12 mouse cellular contexts compared by ENCODE assay signal in genomic region chr10:76416811-76417210, GRCm38 (mm10). TPM values are rescaled to one million over a fixed set of nuclear protein-coding genes. Genes with fewer than 3 reads are reported as not detected.
DNase-seq lines count a peak whose midpoint lies in the region; ATAC-seq and TF ChIP-seq lines count a peak whose summit lies in the region.
"Had no signal": no experiment of that assay in that cellular context is flagged by ENCODE, and none has a peak within 500 bp of the region (broad histone marks: within the 10 kb centered on the region; RNA-seq: fewer than 3 reads in every experiment).

No protein-coding gene starts in this region.

- H3K9ac ChIP-seq in embryonic facial prominence, embryonic 14.5 days (ENCODE audit: low read depth, low read length): no peak overlapping the region
- 0 out of 2 replicates have a peak overlapping the region, but pooled peaks have one; percentile 20 for H3K9ac ChIP-seq in heart, embryonic 15.5 days
- no peak overlapping the region for H3K9ac ChIP-seq in liver, postnatal 0 days (replicated peaks)
- no peak overlapping the region for H3K9ac ChIP-seq in midbrain, embryonic 16.5 days (ENCODE audit: low read depth, low read length)
- no peak overlapping the region for H3K9ac ChIP-seq in intestine, embryonic 15.5 days
- H3K9ac ChIP-seq: limb, embryonic 15.5 days had no signal

- H3K27me3 ChIP-seq in embryonic facial prominence, embryonic 14.5 days (replicated peaks; ENCODE audit: control insufficient read depth, insufficient read depth, low read length): no peaks in the 10 kb centered on the region
- no peaks in the 10 kb centered on the region for H3K27me3 ChIP-seq in embryonic facial prominence, embryonic 10.5 days (replicated peaks; ENCODE audit: low read depth, poor library complexity, severe bottlenecking)
- no peaks in the 10 kb centered on the region for H3K27me3 ChIP-seq in heart, embryonic 15.5 days
- no peaks in the 10 kb centered on the region for H3K27me3 ChIP-seq in liver, postnatal 0 days (ENCODE audit: insufficient read depth, low read length)
- H3K27me3 ChIP-seq in midbrain, embryonic 16.5 days (ENCODE audit: control insufficient read depth, insufficient read depth, low read depth, low read length): no peaks in the 10 kb centered on the region
- H3K27me3 ChIP-seq in intestine, embryonic 15.5 days (replicated peaks): no peaks in the 10 kb centered on the region
- H3K27me3 ChIP-seq: limb, embryonic 15.5 days had no signal

- no peak for TF ChIP-seq EP300 in liver, postnatal 0 days (IDR thresholded peaks at IDR 0.05; ENCODE audit: low read depth)

- no peaks in the 10 kb centered on the region for H3K9me3 ChIP-seq in embryonic facial prominence, embryonic 14.5 days (ENCODE audit: control insufficient read depth, low read length)
- H3K9me3 ChIP-seq in embryonic facial prominence, embryonic 10.5 days: no peaks in the 10 kb centered on the region
- H3K9me3 ChIP-seq in heart, embryonic 15.5 days (replicated peaks): no peaks in the 10 kb centered on the region
- H3K9me3 ChIP-seq in liver, postnatal 0 days (ENCODE audit: low read length): no peaks in the 10 kb centered on the region
- H3K9me3 ChIP-seq in midbrain, embryonic 16.5 days (replicated peaks; ENCODE audit: control insufficient read depth, low read length, poor library complexity, severe bottlenecking): no peaks in the 10 kb centered on the region
- H3K9me3 ChIP-seq in intestine, embryonic 15.5 days: no peaks in the 10 kb centered on the region
- H3K9me3 ChIP-seq: limb, embryonic 15.5 days had no signal

- no peak for ATAC-seq in embryonic facial prominence, embryonic 14.5 days (ENCODE audit: low read depth)
- peak; percentile 89 for ATAC-seq in heart, embryonic 15.5 days (replicated peaks; ENCODE audit: insufficient number of reproducible peaks, insufficient read depth, low FRiP score, low read depth)
- no peak for ATAC-seq in liver, postnatal 0 days
- no peak for ATAC-seq in midbrain, embryonic 16.5 days
- ATAC-seq in intestine, embryonic 15.5 days: no peak

- H3K27ac ChIP-seq in embryonic facial prominence, embryonic 14.5 days (replicated peaks; ENCODE audit: low read depth, low read length): 0 out of 2 replicates have a peak overlapping the region, but pooled peaks have one; percentile 6
- no peak overlapping the region for H3K27ac ChIP-seq in embryonic facial prominence, embryonic 10.5 days (replicated peaks)
- H3K27ac ChIP-seq in heart, embryonic 15.5 days: peak overlapping the region; percentile 93
- H3K27ac ChIP-seq in olfactory bulb, adult 2 months (ENCODE audit: insufficient read depth, low read depth, low read length): peak overlapping the region; percentile 18; the same call in 1 of the 2 replicates
- H3K27ac ChIP-seq in liver, postnatal 0 days (ENCODE audit: low read depth): no peak overlapping the region
- no peak overlapping the region for H3K27ac ChIP-seq in midbrain, embryonic 16.5 days (ENCODE audit: low read length)
- no peak overlapping the region for H3K27ac ChIP-seq in intestine, embryonic 15.5 days
- H3K27ac ChIP-seq: limb, embryonic 15.5 days had no signal

- no peaks in the 10 kb centered on the region for H3K4me1 ChIP-seq in embryonic facial prominence, embryonic 14.5 days (ENCODE audit: control insufficient read depth, insufficient read depth, low read length)
- no peaks in the 10 kb centered on the region for H3K4me1 ChIP-seq in embryonic facial prominence, embryonic 10.5 days
- H3K4me1 ChIP-seq in heart, embryonic 15.5 days (replicated peaks): peaks cover 5% of the 10 kb centered on the region
- H3K4me1 ChIP-seq in olfactory bulb, adult 2 months (ENCODE audit: control insufficient read depth, insufficient read depth, low read length): peaks cover 9% of the 10 kb centered on the region
- no peaks in the 10 kb centered on the region for H3K4me1 ChIP-seq in liver, postnatal 0 days (ENCODE audit: insufficient read depth)
- no peaks in the 10 kb centered on the region for H3K4me1 ChIP-seq in midbrain, embryonic 16.5 days (ENCODE audit: control insufficient read depth, insufficient read depth, low read length)
- no peaks in the 10 kb centered on the region for H3K4me1 ChIP-seq in intestine, embryonic 15.5 days (replicated peaks)
- H3K4me1 ChIP-seq: limb, embryonic 15.5 days had no signal

- peak; percentile 12 for DNase-seq in embryonic facial prominence, embryonic 14.5 days (ENCODE audit: low spot score)
- no peak for DNase-seq in embryonic facial prominence, embryonic 10.5 days (ENCODE audit: low spot score)
- DNase-seq in frontal cortex, adult 2 months (ENCODE audit: extremely low spot score in 1 of 2, low spot score in 1 of 2): peak; percentile 34 to 50
- no peak for DNase-seq in liver, postnatal 0 days

- H3K36me3 ChIP-seq in embryonic facial prominence, embryonic 14.5 days (ENCODE audit: control insufficient read depth, insufficient read depth, low read length): peaks cover 89% of the 10 kb centered on the region
- peaks cover 100% of the 10 kb centered on the region for H3K36me3 ChIP-seq in embryonic facial prominence, embryonic 10.5 days (replicated peaks)
- H3K36me3 ChIP-seq in heart, embryonic 15.5 days: peaks cover 71% of the 10 kb centered on the region
- peaks cover 80% of the 10 kb centered on the region for H3K36me3 ChIP-seq in liver, postnatal 0 days (replicated peaks; ENCODE audit: insufficient read depth, low read length)
- peaks cover 25% of the 10 kb centered on the region for H3K36me3 ChIP-seq in midbrain, embryonic 16.5 days (ENCODE audit: control insufficient read depth, insufficient read depth, low read length)
- peaks cover 49% of the 10 kb centered on the region for H3K36me3 ChIP-seq in intestine, embryonic 15.5 days

- TF ChIP-seq POLR2A in olfactory bulb, adult 2 months (IDR thresholded peaks at IDR 0.05; ENCODE audit: insufficient read depth, low read depth, low read length): no peak

- no peak for TF ChIP-seq CTCF in olfactory bulb, adult 2 months (IDR thresholded peaks at IDR 0.05; ENCODE audit: insufficient read depth, low read depth, low read length)
- no peak for TF ChIP-seq CTCF in liver, postnatal 0 days (IDR thresholded peaks at IDR 0.05; ENCODE audit: low read depth)

- no peak overlapping the region for H3K4me2 ChIP-seq in embryonic facial prominence, embryonic 14.5 days (ENCODE audit: low read depth, low read length)
- 0 out of 2 replicates have a peak overlapping the region, but pooled peaks have one; percentile 14 for H3K4me2 ChIP-seq in heart, embryonic 15.5 days
- no peak overlapping the region for H3K4me2 ChIP-seq in liver, postnatal 0 days (ENCODE audit: low read depth, low read length)
- H3K4me2 ChIP-seq in midbrain, embryonic 16.5 days (ENCODE audit: low read length): no peak overlapping the region
- H3K4me2 ChIP-seq in intestine, embryonic 15.5 days (replicated peaks): no peak overlapping the region
- H3K4me2 ChIP-seq: limb, embryonic 15.5 days had no signal

- whole genome bisulfite sequencing in embryonic facial prominence, embryonic 14.5 days: 90% methylated on average over 12 of the region's 12 CpGs
- 89% methylated on average over 12 of the region's 12 CpGs for WGBS in embryonic facial prominence, embryonic 10.5 days
- WGBS in heart, embryonic 15.5 days: 52% methylated on average over 12 of the region's 12 CpGs
- WGBS in olfactory bulb, adult 2 months: 73% methylated on average over 12 of the region's 12 CpGs
- WGBS in liver, postnatal 0 days (ENCODE audit: insufficient replicate concordance): 90% methylated on average over 12 of the region's 12 CpGs
- 84% methylated on average over 12 of the region's 12 CpGs for WGBS in midbrain, embryonic 16.5 days
- WGBS in intestine, embryonic 15.5 days: 95% methylated on average over 12 of the region's 12 CpGs

- no peak overlapping the region for H3K4me3 ChIP-seq in embryonic facial prominence, embryonic 14.5 days (ENCODE audit: low read depth, low read length)
- no peak overlapping the region for H3K4me3 ChIP-seq in embryonic facial prominence, embryonic 10.5 days
- H3K4me3 ChIP-seq in heart, embryonic 15.5 days: no peak overlapping the region
- no peak overlapping the region for H3K4me3 ChIP-seq in olfactory bulb, adult 2 months (ENCODE audit: insufficient read depth, low read depth, low read length)
- no peak overlapping the region for H3K4me3 ChIP-seq in liver, postnatal 0 days (ENCODE audit: low read depth, low read length)
- no peak overlapping the region for H3K4me3 ChIP-seq in midbrain, embryonic 16.5 days (ENCODE audit: low read depth, low read length)
- H3K4me3 ChIP-seq in intestine, embryonic 15.5 days (replicated peaks): no peak overlapping the region
- H3K4me3 ChIP-seq: limb, embryonic 15.5 days had no signal

RNA-seq across cellular contexts. Expression of gene AC141477.1, which starts 23.4 kb away (rescaled TPM):
- polyA plus RNA-seq in embryonic facial prominence, embryonic 14.5 days (2014; fragmentation: Nextera tagmentation; extraction: Ambion mirVana): not detected in 2 replicates
- 2.6 TPM in 1 of 2 replicates, not detected in the other for polyA plus RNA-seq in embryonic facial prominence, embryonic 10.5 days (2016; fragmentation: Nextera tagmentation; extraction: Ambion mirVana)
- not detected in 2 replicates for polyA plus RNA-seq in frontal cortex, adult 2 months (2012; rRNA removed)
- polyA plus RNA-seq in heart, embryonic 15.5 days (2015; fragmentation: Nextera tagmentation; extraction: Ambion mirVana): not detected in 2 replicates
- not detected in 2 replicates for polyA plus RNA-seq in olfactory bulb, adult 2 months (2012; ENCODE audit: insufficient read depth, insufficient read length, low replicate concordance, missing spikeins)
- polyA plus RNA-seq in liver, postnatal 0 days (2015; fragmentation: Nextera tagmentation; extraction: Ambion mirVana): 1.2 TPM in 1 of 2 replicates, not detected in the other
- not detected in 2 replicates for polyA plus RNA-seq in midbrain, embryonic 16.5 days (2015; fragmentation: Nextera tagmentation; extraction: Ambion mirVana)
- polyA plus RNA-seq in intestine, embryonic 15.5 days (2015; fragmentation: Nextera tagmentation; extraction: Ambion mirVana): 2.0 TPM in 1 of 2 replicates, not detected in the other
- polyA plus RNA-seq: forebrain, embryonic 11.5 days; intestine, embryonic 14.5 days; limb, embryonic 15.5 days; small intestine, adult 2 months had no signal

RNA-seq across cellular contexts. Expression of gene Pcnt, which starts 25.8 kb away (rescaled TPM):
- polyA plus RNA-seq in embryonic facial prominence, embryonic 14.5 days (2014; fragmentation: Nextera tagmentation; extraction: Ambion mirVana): 17.5 and 19.1 TPM in 2 replicates
- 23.8 and 25.5 TPM in 2 replicates for polyA plus RNA-seq in embryonic facial prominence, embryonic 10.5 days (2016; fragmentation: Nextera tagmentation; extraction: Ambion mirVana)
- polyA plus RNA-seq in frontal cortex, adult 2 months (2012; rRNA removed): 22.8 and 24.3 TPM in 2 replicates
- polyA plus RNA-seq in heart, embryonic 15.5 days (2015; fragmentation: Nextera tagmentation; extraction: Ambion mirVana): 9.9 and 11.9 TPM in 2 replicates
- not detected in 2 replicates for polyA plus RNA-seq in olfactory bulb, adult 2 months (2012; ENCODE audit: insufficient read depth, insufficient read length, low replicate concordance, missing spikeins)
- polyA plus RNA-seq in liver, postnatal 0 days (2015; fragmentation: Nextera tagmentation; extraction: Ambion mirVana): 4.5 and 5.4 TPM in 2 replicates
- 6.5 and 7.0 TPM in 2 replicates for polyA plus RNA-seq in midbrain, embryonic 16.5 days (2015; fragmentation: Nextera tagmentation; extraction: Ambion mirVana)
- polyA plus RNA-seq in intestine, embryonic 15.5 days (2015; fragmentation: Nextera tagmentation; extraction: Ambion mirVana): 11.2 and 11.7 TPM in 2 replicates

RNA-seq across cellular contexts. Expression of gene 2610028H24Rik, which starts 32.1 kb away (rescaled TPM):
- polyA plus RNA-seq in embryonic facial prominence, embryonic 14.5 days (2014; fragmentation: Nextera tagmentation; extraction: Ambion mirVana): 0.25 and 2.2 TPM in 2 replicates
- polyA plus RNA-seq in embryonic facial prominence, embryonic 10.5 days (2016; fragmentation: Nextera tagmentation; extraction: Ambion mirVana): not detected in 2 replicates
- polyA plus RNA-seq in frontal cortex, adult 2 months (2012; rRNA removed): not detected in 2 replicates
- polyA plus RNA-seq in heart, embryonic 15.5 days (2015; fragmentation: Nextera tagmentation; extraction: Ambion mirVana): 0.09 TPM in 1 of 2 replicates, not detected in the other
- polyA plus RNA-seq in olfactory bulb, adult 2 months (2012; ENCODE audit: insufficient read depth, insufficient read length, low replicate concordance, missing spikeins): not detected in 2 replicates
- polyA plus RNA-seq in liver, postnatal 0 days (2015; fragmentation: Nextera tagmentation; extraction: Ambion mirVana): not detected in 2 replicates
- not detected in 2 replicates for polyA plus RNA-seq in midbrain, embryonic 16.5 days (2015; fragmentation: Nextera tagmentation; extraction: Ambion mirVana)
- polyA plus RNA-seq in intestine, embryonic 15.5 days (2015; fragmentation: Nextera tagmentation; extraction: Ambion mirVana): not detected in 2 replicates
- polyA plus RNA-seq: forebrain, embryonic 11.5 days; intestine, embryonic 14.5 days; limb, embryonic 15.5 days; small intestine, adult 2 months had no signal

RNA-seq across cellular contexts. Expression of gene Mcm3ap, which starts 51.9 kb away (rescaled TPM):
- polyA plus RNA-seq in embryonic facial prominence, embryonic 14.5 days (2014; fragmentation: Nextera tagmentation; extraction: Ambion mirVana): 53.1 and 63.3 TPM in 2 replicates
- polyA plus RNA-seq in embryonic facial prominence, embryonic 10.5 days (2016; fragmentation: Nextera tagmentation; extraction: Ambion mirVana): 85.6 and 87.1 TPM in 2 replicates
- polyA plus RNA-seq in frontal cortex, adult 2 months (2012; rRNA removed): 49.5 and 51.7 TPM in 2 replicates
- polyA plus RNA-seq in heart, embryonic 15.5 days (2015; fragmentation: Nextera tagmentation; extraction: Ambion mirVana): 30.3 and 37.6 TPM in 2 replicates
- not detected in 2 replicates for polyA plus RNA-seq in olfactory bulb, adult 2 months (2012; ENCODE audit: insufficient read depth, insufficient read length, low replicate concordance, missing spikeins)
- 14.9 and 18.2 TPM in 2 replicates for polyA plus RNA-seq in liver, postnatal 0 days (2015; fragmentation: Nextera tagmentation; extraction: Ambion mirVana)
- polyA plus RNA-seq in midbrain, embryonic 16.5 days (2015; fragmentation: Nextera tagmentation; extraction: Ambion mirVana): 61.4 and 69.9 TPM in 2 replicates
- 37.3 and 42.1 TPM in 2 replicates for polyA plus RNA-seq in intestine, embryonic 15.5 days (2015; fragmentation: Nextera tagmentation; extraction: Ambion mirVana)

RNA-seq across cellular contexts. Expression of gene Ybey, which starts 52.1 kb away (rescaled TPM):
- polyA plus RNA-seq in embryonic facial prominence, embryonic 14.5 days (2014; fragmentation: Nextera tagmentation; extraction: Ambion mirVana): 3.3 and 4.2 TPM in 2 replicates
- polyA plus RNA-seq in embryonic facial prominence, embryonic 10.5 days (2016; fragmentation: Nextera tagmentation; extraction: Ambion mirVana): 9.9 and 11.3 TPM in 2 replicates
- polyA plus RNA-seq in frontal cortex, adult 2 months (2012; rRNA removed): 3.0 and 3.6 TPM in 2 replicates
- 4.5 and 5.1 TPM in 2 replicates for polyA plus RNA-seq in heart, embryonic 15.5 days (2015; fragmentation: Nextera tagmentation; extraction: Ambion mirVana)
- not detected in 2 replicates for polyA plus RNA-seq in olfactory bulb, adult 2 months (2012; ENCODE audit: insufficient read depth, insufficient read length, low replicate concordance, missing spikeins)
- polyA plus RNA-seq in liver, postnatal 0 days (2015; fragmentation: Nextera tagmentation; extraction: Ambion mirVana): 2.5 and 2.7 TPM in 2 replicates
- polyA plus RNA-seq in midbrain, embryonic 16.5 days (2015; fragmentation: Nextera tagmentation; extraction: Ambion mirVana): 6.4 and 6.7 TPM in 2 replicates
- 5.3 and 5.5 TPM in 2 replicates for polyA plus RNA-seq in intestine, embryonic 15.5 days (2015; fragmentation: Nextera tagmentation; extraction: Ambion mirVana)

Comparison
In these comparisons a context has a peak if more than half of its experiments do, and no peak if none do; other contexts are left out.
1. DNase-seq: peak in embryonic facial prominence, embryonic 14.5 days (single experiment) and frontal cortex, adult 2 months (2 of 2); none in embryonic facial prominence, embryonic 10.5 days (single experiment) and liver, postnatal 0 days (single experiment).
2. H3K27ac ChIP-seq: peak in embryonic facial prominence, embryonic 14.5 days (single experiment), heart, embryonic 15.5 days (single experiment) and olfactory bulb, adult 2 months (single experiment); none in embryonic facial prominence, embryonic 10.5 days (single experiment), liver, postnatal 0 days (single experiment), midbrain, embryonic 16.5 days (single experiment) and intestine, embryonic 15.5 days (single experiment).